Mouse (Mus musculus): ENCODE measurements around the gene Ceacam12. TPM values are rescaled to one million over a fixed set of nuclear protein-coding genes. Genes with fewer than 3 reads are reported as not detected.
"Not testable (repeated sequence)": the region's sequence is repeated elsewhere in the genome, so short reads cannot be mapped to it uniquely, and the experiment has no call there.

Ceacam12 gene
- polyA plus RNA-seq (2012), result not detected in 2 replicates

DNA sequence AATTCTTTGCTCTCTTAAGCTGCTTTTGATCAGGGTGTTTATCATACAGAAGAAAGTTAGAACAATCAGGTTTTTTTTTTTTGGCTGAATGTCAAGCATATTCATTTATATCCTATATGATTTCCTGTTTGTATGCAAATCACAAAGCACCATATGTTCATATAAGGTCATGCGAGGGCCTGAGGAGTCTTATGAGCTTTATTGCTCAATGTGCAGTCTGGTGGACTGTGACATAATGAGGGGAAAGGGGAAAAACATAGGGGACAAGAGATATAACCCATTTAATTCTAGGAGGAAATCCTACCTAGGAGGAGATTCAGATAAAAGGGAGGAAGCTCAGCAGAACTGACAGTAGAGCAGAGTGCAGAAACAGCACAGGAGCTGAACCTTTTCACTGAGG is at the start of gene Ceacam12:
Ceacam12 (plus strand) TSS at position 301 of the 400 bp plus-strand sequence.
- H3K9me3 ChIP-seq (ENCODE audit: control insufficient read depth, low read length), result peaks cover 7% of the 10 kb centered on the region
- no peaks in the 10 kb centered on the region for H3K36me3 ChIP-seq (ENCODE audit: control insufficient read depth)
- H3K4me3 ChIP-seq (replicated peaks), result no peak within 1 kb of the TSS
- no peaks in the 10 kb centered on the region for H3K27me3 ChIP-seq (ENCODE audit: control insufficient read depth)
- TF ChIP-seq TAL1 (IDR thresholded peaks at IDR 0.05; ENCODE audit: low read length) (no peak), GATA1 (IDR thresholded peaks at IDR 0.05; ENCODE audit: low read length) (no peak)
- H3K4me1 ChIP-seq (ENCODE audit: control insufficient read depth), result no peaks in the 10 kb centered on the region

DNA sequence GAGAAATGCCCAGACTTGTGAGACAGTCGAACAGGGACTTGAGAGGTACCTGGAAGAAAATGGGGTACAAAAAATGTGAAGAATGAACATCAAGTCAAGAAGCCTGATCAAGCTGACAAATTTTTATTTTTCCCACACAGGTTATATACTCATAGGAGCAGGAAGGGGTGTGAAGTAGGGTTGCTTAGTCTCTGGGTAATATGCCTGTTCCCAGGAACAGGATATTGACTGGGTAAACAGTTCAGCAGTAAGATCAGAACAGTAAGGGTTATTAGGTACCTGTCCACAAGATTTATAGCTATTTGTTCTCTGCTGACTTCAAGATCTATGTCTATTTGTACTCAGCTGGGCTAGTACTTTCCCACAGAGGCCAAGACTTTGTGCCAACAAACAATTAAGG is 8.1 kb downstream of the Ceacam12 start:
- not testable (repeated sequence) for H3K36me3 ChIP-seq (ENCODE audit: control insufficient read depth); H3K4me1 ChIP-seq (ENCODE audit: control insufficient read depth); H3K4me3 ChIP-seq (replicated peaks); H3K27me3 ChIP-seq (ENCODE audit: control insufficient read depth)
- peaks cover 15% of the 10 kb centered on the region for H3K9me3 ChIP-seq (ENCODE audit: control insufficient read depth, low read length)

DNA sequence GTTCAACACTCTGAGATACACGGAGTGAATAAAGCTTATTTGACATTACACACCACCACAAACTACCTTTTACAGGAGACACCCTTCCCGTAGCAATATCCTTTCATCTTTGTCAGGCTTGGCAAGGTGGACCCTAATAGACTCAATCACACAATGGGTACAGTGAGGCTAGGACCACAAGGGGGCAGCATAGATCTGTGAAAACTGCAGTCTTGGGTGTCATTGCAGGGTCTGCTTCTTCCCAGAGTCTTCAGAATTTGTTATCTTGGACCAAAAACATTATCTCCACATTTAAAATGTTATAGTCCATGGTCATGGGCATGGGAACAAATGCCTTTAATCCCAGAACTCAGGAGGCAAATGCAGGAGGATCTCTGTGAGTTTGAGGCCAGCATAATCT is 35.1 kb downstream of the Ceacam12 start:
- TF ChIP-seq TAL1 (IDR thresholded peaks at IDR 0.05; ENCODE audit: low read length) (no peak), GATA1 (IDR thresholded peaks at IDR 0.05; ENCODE audit: low read length) (no peak)
- H3K27me3 ChIP-seq (ENCODE audit: control insufficient read depth), result no peaks in the 10 kb centered on the region
- no peaks in the 10 kb centered on the region for H3K4me1 ChIP-seq (ENCODE audit: control insufficient read depth)
- no peaks in the 10 kb centered on the region for H3K36me3 ChIP-seq (ENCODE audit: control insufficient read depth)
- no peaks in the 10 kb centered on the region for H3K9me3 ChIP-seq (ENCODE audit: control insufficient read depth, low read length)
- H3K4me3 ChIP-seq (replicated peaks), result no peak overlapping the region

Other genes starting within 250 kb of the Ceacam12 start
- not detected in 2 replicates for gene Gm5155, start 194.2 kb upstream of the Ceacam12 start, polyA plus RNA-seq (2012)
- gene Ceacam11, start 93.8 kb upstream of the Ceacam12 start, polyA plus RNA-seq (2012), result not detected in 2 replicates
- 0.04 TPM in 1 of 2 replicates, not detected in the other for gene Ceacam13, start 56.0 kb upstream of the Ceacam12 start, polyA plus RNA-seq (2012)
- gene Igfl3, start 110.6 kb downstream of the Ceacam12 start, polyA plus RNA-seq (2012), result not detected in 2 replicates
- not detected in 2 replicates for gene Mill1, start 179.4 kb downstream of the Ceacam12 start, polyA plus RNA-seq (2012)

Measured in erythroblast, embryonic 14.5 days (primary cell).